Mouse (Mus musculus): ENCODE results near the gene Ppp1r36. TPM values are rescaled to one million over a fixed set of nuclear protein-coding genes. Genes with fewer than 3 reads are reported as not detected.

Ppp1r36 gene
- polyA plus RNA-seq, 1 experiment from 2014 or later, result 3.7 TPM

DNA sequence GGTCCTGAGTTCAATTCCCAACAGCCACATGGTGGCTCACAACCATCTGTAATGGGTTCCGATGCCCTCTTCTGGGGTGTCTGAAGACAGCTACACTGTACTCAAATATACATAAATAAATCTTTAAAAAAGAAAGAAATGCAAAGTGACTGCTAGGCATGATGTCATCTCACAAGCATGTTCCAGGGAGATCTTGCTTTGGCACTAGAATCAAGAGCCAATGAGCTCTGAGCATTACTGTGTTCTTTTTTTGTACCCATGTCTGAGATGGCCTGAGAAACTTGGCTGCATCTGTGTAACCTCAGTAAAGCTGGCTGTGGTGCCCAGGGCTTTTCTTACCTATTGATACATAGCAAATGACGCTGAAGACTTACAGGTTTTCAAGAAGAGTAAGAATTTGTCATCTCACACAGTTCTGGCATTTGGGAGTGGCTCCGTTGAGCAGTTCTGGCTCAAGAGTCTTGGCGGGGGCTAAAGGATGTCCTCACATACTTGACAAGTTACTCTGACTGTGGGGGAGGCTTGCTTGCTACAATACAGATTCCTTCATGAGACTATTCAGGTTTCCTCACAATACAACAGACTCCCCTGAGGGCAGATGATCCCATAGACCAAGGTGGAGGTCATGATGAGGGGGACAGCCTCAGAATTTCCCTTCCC, 62.6 kb downstream of the Ppp1r36 start:
- ATAC-seq (replicated peaks; ENCODE audit: insufficient number of reproducible peaks, low FRiP score, low TSS enrichment), result no peak
- H3K27ac ChIP-seq (ENCODE audit: low read depth, low read length), result no peak overlapping the region
- 68% methylated on average over 4 of the region's 4 CpGs for WGBS (ENCODE audit: insufficient replicate concordance)

DNA sequence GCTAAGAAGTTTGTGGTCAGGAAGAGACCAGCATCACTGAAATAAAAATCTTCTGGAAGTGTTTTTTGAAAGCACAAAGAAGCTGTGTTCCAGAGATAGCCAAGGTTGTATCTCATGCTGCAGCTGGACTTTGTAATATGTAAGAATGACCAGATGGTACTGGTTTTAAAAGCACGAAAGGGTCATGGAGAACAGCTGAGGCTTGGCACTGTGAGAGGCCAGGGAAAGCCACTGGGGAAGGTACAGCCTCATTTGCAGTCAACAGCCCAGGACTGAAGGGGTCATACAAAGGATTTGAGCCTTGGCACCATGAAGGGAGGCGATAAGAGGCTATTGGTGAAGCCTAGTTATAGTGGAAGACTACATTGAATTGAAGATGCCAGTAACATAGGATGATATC, 65.1 kb downstream of the Ppp1r36 start:
- ATAC-seq (replicated peaks; ENCODE audit: insufficient number of reproducible peaks, low FRiP score, low TSS enrichment), result no peak
- 81% methylated on average over 2 of the region's 2 CpGs for WGBS (ENCODE audit: insufficient replicate concordance)
- Histone ChIP-seq H3K36me3 (ENCODE audit: control insufficient read depth, insufficient read depth, low read length) (no peaks in the 10 kb centered on the region), H3K4me1 (ENCODE audit: control insufficient read depth, insufficient read depth, low read length) (peaks cover 3% of the 10 kb centered on the region; the same call in 1 of the 2 replicates), H3K9me3 (replicated peaks; ENCODE audit: control insufficient read depth, low read length) (no peaks in the 10 kb centered on the region), H3K4me2 (no peak overlapping the region), H3K27me3 (ENCODE audit: control insufficient read depth, insufficient read depth, low read length) (no peaks in the 10 kb centered on the region), H3K9ac (ENCODE audit: low read depth, low read length) (no peak overlapping the region), H3K27ac (ENCODE audit: low read depth, low read length) (no peak overlapping the region), H3K4me3 (ENCODE audit: low read depth, low read length) (no peak overlapping the region)

More for the DNA sequence above, 62.6 kb downstream of the Ppp1r36 start:
- Histone ChIP-seq H3K4me1 (ENCODE audit: control insufficient read depth, insufficient read depth, low read length) (no peaks in the 10 kb centered on the region), H3K4me2 (no peak overlapping the region), H3K9ac (ENCODE audit: low read depth, low read length) (no peak overlapping the region), H3K36me3 (ENCODE audit: control insufficient read depth, insufficient read depth, low read length) (no peaks in the 10 kb centered on the region), H3K9me3 (replicated peaks; ENCODE audit: control insufficient read depth, low read length) (no peaks in the 10 kb centered on the region), H3K4me3 (ENCODE audit: low read depth, low read length) (no peak overlapping the region), H3K27me3 (ENCODE audit: control insufficient read depth, insufficient read depth, low read length) (no peaks in the 10 kb centered on the region)

DNA sequence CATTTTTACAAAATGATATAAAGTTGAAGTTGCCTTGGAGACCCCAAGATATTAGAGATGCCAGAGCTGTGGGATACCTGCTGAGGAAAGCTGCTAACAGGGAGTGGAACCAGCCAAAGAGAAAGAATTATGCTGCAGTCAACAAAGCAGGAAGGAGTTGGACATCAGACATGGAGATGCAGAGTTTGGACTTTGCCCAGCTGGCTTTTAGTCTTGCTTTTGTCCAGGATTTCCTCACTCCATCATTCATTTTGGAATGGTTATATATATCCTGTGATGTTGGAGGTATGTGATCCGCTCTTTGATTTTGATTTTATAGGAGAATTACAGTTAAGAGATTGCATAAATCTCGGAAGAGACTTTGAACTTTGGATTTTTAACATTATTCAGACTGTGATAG, 65.6 kb downstream of the Ppp1r36 start:
- ATAC-seq (replicated peaks; ENCODE audit: insufficient number of reproducible peaks, low FRiP score, low TSS enrichment), result no peak
- Histone ChIP-seq H3K4me3 (ENCODE audit: low read depth, low read length) (no peak overlapping the region), H3K4me2 (no peak overlapping the region), H3K9me3 (replicated peaks; ENCODE audit: control insufficient read depth, low read length) (no peaks in the 10 kb centered on the region), H3K27me3 (ENCODE audit: control insufficient read depth, insufficient read depth, low read length) (no peaks in the 10 kb centered on the region), H3K9ac (ENCODE audit: low read depth, low read length) (no peak overlapping the region), H3K27ac (ENCODE audit: low read depth, low read length) (no peak overlapping the region), H3K4me1 (ENCODE audit: control insufficient read depth, insufficient read depth, low read length) (peaks cover 3% of the 10 kb centered on the region; the same call in 1 of the 2 replicates), H3K36me3 (ENCODE audit: control insufficient read depth, insufficient read depth, low read length) (no peaks in the 10 kb centered on the region)
- WGBS (ENCODE audit: insufficient replicate concordance), result 83% methylated on average over 2 of the region's 2 CpGs

DNA sequence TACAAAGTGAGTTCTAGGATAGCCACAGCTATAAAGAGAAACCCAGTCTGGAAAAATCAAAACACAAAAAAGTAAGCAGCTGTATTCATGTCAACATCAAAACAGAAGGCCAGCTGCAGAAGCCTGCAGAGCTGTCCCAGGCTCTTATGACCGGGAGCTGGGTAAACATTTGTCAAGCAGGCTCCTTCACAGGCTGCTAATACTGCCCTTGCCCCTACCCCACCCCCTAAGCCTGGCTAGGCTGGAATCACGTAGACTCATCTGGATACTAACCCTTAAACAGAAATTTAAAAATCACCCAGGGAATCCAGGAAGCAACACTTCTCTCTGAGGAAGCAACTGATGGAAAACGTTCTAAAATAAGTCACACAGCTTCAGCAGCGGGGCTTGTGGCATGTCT, 67.5 kb downstream of the Ppp1r36 start:
- no peak overlapping the region for H3K4me3 ChIP-seq (ENCODE audit: low read depth, low read length)
- H3K9ac ChIP-seq (ENCODE audit: low read depth, low read length), result no peak overlapping the region
- no peak overlapping the region for H3K27ac ChIP-seq (ENCODE audit: low read depth, low read length)
- WGBS (ENCODE audit: insufficient replicate concordance), result 37% methylated on average over 4 of the region's 4 CpGs
- H3K27me3 ChIP-seq (ENCODE audit: control insufficient read depth, insufficient read depth, low read length), result no peaks in the 10 kb centered on the region
- H3K4me1 ChIP-seq (ENCODE audit: control insufficient read depth, insufficient read depth, low read length), result peaks cover 3% of the 10 kb centered on the region; the same call in 1 of the 2 replicates
- no peaks in the 10 kb centered on the region for H3K9me3 ChIP-seq (replicated peaks; ENCODE audit: control insufficient read depth, low read length)
- no peaks in the 10 kb centered on the region for H3K36me3 ChIP-seq (ENCODE audit: control insufficient read depth, insufficient read depth, low read length)
- ATAC-seq (replicated peaks; ENCODE audit: insufficient number of reproducible peaks, low FRiP score, low TSS enrichment), result no peak
- H3K4me2 ChIP-seq, result no peak overlapping the region

DNA sequence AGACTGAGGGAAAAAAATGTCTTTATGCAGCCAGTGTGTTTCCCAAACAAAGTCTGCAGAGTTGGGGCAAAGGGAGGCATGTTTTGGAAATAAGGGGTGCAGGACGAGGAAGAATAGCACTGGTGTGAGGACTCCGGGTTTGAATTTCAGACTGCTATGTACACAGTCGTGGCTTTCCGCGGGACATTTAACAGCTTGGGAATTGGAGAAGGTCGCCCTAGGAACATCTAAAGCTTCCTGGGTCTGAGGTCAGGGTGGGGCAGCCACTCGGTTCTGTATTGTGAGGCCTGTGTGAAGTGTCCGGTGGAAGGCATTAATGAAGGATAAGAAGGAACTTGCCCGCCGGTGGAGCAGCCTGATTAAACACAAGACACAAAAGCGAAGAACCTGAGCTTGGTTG, 68.0 kb downstream of the Ppp1r36 start:
- Histone ChIP-seq H3K4me3 (ENCODE audit: low read depth, low read length) (no peak overlapping the region), H3K36me3 (ENCODE audit: control insufficient read depth, insufficient read depth, low read length) (no peaks in the 10 kb centered on the region), H3K27me3 (ENCODE audit: control insufficient read depth, insufficient read depth, low read length) (no peaks in the 10 kb centered on the region), H3K27ac (ENCODE audit: low read depth, low read length) (no peak overlapping the region), H3K9ac (ENCODE audit: low read depth, low read length) (no peak overlapping the region), H3K4me2 (no peak overlapping the region), H3K4me1 (ENCODE audit: control insufficient read depth, insufficient read depth, low read length) (peaks cover 3% of the 10 kb centered on the region; the same call in 1 of the 2 replicates), H3K9me3 (replicated peaks; ENCODE audit: control insufficient read depth, low read length) (no peaks in the 10 kb centered on the region)
- WGBS (ENCODE audit: insufficient replicate concordance), result 57% methylated on average over 11 of the region's 11 CpGs
- no peak for ATAC-seq (replicated peaks; ENCODE audit: insufficient number of reproducible peaks, low FRiP score, low TSS enrichment)

DNA sequence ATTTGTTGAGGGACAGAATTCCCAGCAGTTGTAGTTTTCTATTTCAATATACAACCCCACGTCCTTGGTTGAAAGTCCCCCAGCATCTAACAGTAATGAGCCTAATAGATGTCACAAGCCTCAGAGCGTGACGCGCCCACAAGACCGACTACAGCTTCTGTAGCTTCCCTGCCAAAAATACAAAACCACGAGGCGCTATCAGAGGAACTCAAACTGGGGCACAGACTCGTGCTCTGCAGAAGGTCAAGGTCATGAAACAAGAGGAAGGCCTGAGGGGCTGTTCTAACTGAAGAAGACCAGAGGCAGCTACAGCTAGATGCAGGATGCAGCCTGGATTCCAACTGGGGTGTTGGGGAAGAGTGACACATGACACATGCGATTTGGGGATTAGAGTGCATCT, 69.6 kb downstream of the Ppp1r36 start:
- H3K4me2 ChIP-seq, result no peak overlapping the region
- no peaks in the 10 kb centered on the region for H3K27me3 ChIP-seq (ENCODE audit: control insufficient read depth, insufficient read depth, low read length)
- 0 out of 2 replicates have a peak overlapping the region, but pooled peaks have one; percentile 34 for H3K9ac ChIP-seq (ENCODE audit: low read depth, low read length)
- no peak for ATAC-seq (replicated peaks; ENCODE audit: insufficient number of reproducible peaks, low FRiP score, low TSS enrichment)
- H3K36me3 ChIP-seq (ENCODE audit: control insufficient read depth, insufficient read depth, low read length), result no peaks in the 10 kb centered on the region
- no peak overlapping the region; the same call in 1 of the 2 replicates for H3K27ac ChIP-seq (ENCODE audit: low read depth, low read length)
- WGBS (ENCODE audit: insufficient replicate concordance), result 50% methylated on average over 9 of the region's 9 CpGs
- peaks cover 3% of the 10 kb centered on the region; the same call in 1 of the 2 replicates for H3K4me1 ChIP-seq (ENCODE audit: control insufficient read depth, insufficient read depth, low read length)
- H3K9me3 ChIP-seq (replicated peaks; ENCODE audit: control insufficient read depth, low read length), result peaks cover 6% of the 10 kb centered on the region; the same call in 1 of the 2 replicates
- no peak overlapping the region for H3K4me3 ChIP-seq (ENCODE audit: low read depth, low read length)

Other genes starting within 250 kb of the Ppp1r36 start
- gene Esr2, start 240.3 kb upstream of the Ppp1r36 start, polyA plus RNA-seq (2014; fragmentation: Nextera tagmentation; extraction: Ambion mirVana), result 0.23 and 0.45 TPM in 2 replicates
- not detected in 2 replicates for gene Tex21, start 170.8 kb upstream of the Ppp1r36 start, polyA plus RNA-seq (2014; fragmentation: Nextera tagmentation; extraction: Ambion mirVana)
- 44.5 and 48.6 TPM in 2 replicates for gene Mthfd1, start 162.2 kb upstream of the Ppp1r36 start, polyA plus RNA-seq (2014; fragmentation: Nextera tagmentation; extraction: Ambion mirVana)
- 8.5 and 8.8 TPM in 2 replicates for gene Akap5, start 92.6 kb upstream of the Ppp1r36 start, polyA plus RNA-seq (2014; fragmentation: Nextera tagmentation; extraction: Ambion mirVana)
- 15.3 and 16.3 TPM in 2 replicates for gene Zbtb25, start 47.9 kb upstream of the Ppp1r36 start, polyA plus RNA-seq (2014; fragmentation: Nextera tagmentation; extraction: Ambion mirVana)
- gene Zbtb1, start 47.3 kb upstream of the Ppp1r36 start, polyA plus RNA-seq (2014; fragmentation: Nextera tagmentation; extraction: Ambion mirVana), result 10.2 and 10.5 TPM in 2 replicates
- gene Hspa2, start 13.4 kb upstream of the Ppp1r36 start, polyA plus RNA-seq (2014; fragmentation: Nextera tagmentation; extraction: Ambion mirVana), result 19.5 and 20.6 TPM in 2 replicates
- gene Plekhg3, start 113.4 kb downstream of the Ppp1r36 start, polyA plus RNA-seq (2014; fragmentation: Nextera tagmentation; extraction: Ambion mirVana), result 4.4 and 5.4 TPM in 2 replicates

Measured in heart, embryonic 11.5 days (tissue).